Mouse (Mus musculus): Measurements from ENCODE around the gene Hmga1b. TPM values are rescaled to one million over a fixed set of nuclear protein-coding genes. Genes with fewer than 3 reads are reported as not detected.
A peak's percentile ranks its signal among the peaks of the same experiment; 100 is the strongest.
"Not testable (repeated sequence)": the region's sequence is repeated elsewhere in the genome, so short reads cannot be mapped to it uniquely, and the experiment has no call there.

The Hmga1b gene
- polyA plus RNA-seq, 1 experiment from 2014 or later = 5.8 TPM

DNA sequence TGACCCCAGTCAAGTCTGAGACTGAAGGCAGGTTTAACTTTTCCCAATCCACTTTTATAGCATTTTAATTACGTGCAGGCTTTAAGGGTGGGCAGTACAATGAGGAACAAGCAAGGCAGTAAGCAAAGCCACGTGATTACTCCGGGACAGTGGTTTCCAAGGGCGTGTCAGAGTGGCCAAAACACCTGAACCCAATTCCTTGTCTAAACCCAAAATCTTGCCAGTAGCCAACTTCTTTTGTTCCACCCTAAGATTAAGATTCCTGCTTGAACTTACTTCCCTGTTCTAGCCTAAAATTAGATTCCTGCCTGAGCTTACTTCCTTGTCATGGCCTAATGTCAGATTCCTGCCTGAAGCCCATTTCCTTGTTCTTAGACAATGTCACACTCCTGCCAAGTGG, 14.6 kb upstream of the Hmga1b start:
- H3K36me3 ChIP-seq (ENCODE audit: control insufficient read depth, insufficient read depth, low read length) = no peaks in the 10 kb centered on the region

GRCm38 (mm10) chr11:120749430-120749829, 13.2 kb upstream of the Hmga1b start:
- H3K9me3 ChIP-seq (replicated peaks; ENCODE audit: control insufficient read depth, low read length) = no peaks in the 10 kb centered on the region

More for the DNA sequence above, 14.6 kb upstream of the Hmga1b start:
- Histone ChIP-seq H3K9me3 (replicated peaks; ENCODE audit: control insufficient read depth, low read length) (no peaks in the 10 kb centered on the region), H3K4me1 (ENCODE audit: control insufficient read depth, insufficient read depth, low read length) (no peaks in the 10 kb centered on the region), H3K27me3 (ENCODE audit: control insufficient read depth, insufficient read depth, low read length) (no peaks in the 10 kb centered on the region), H3K4me3 (ENCODE audit: low read depth, low read length) (no peak overlapping the region), H3K27ac (ENCODE audit: low read depth, low read length) (no peak overlapping the region), H3K4me2 (no peak overlapping the region), H3K9ac (ENCODE audit: low read depth, low read length) (no peak overlapping the region)
- 74% methylated on average over 4 of the region's 4 CpGs for WGBS (ENCODE audit: insufficient replicate concordance)
- no peak for ATAC-seq (replicated peaks; ENCODE audit: insufficient number of reproducible peaks, low FRiP score, low TSS enrichment)

DNA sequence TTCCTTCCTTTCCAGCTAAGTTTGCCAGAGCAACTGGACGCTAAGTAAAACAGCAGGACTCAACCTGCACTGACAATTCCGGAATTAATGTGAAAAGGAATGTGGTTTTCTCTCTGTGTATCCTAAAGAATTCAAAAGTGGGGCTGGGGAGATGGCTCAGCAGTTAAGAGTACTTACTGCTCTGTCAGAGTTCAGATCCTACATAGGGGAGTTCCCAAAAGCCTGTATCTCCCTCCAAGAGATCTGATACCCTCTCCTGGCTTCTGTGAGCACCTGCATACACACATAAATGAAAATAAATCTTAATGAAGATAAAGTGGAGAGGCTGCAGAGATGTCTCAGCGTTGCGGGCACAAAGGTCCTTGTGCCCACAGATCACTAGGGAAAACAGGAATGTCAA, 11.0 kb upstream of the Hmga1b start:
- Histone ChIP-seq H3K9me3 (replicated peaks; ENCODE audit: control insufficient read depth, low read length) (no peaks in the 10 kb centered on the region), H3K4me1 (ENCODE audit: control insufficient read depth, insufficient read depth, low read length) (no peaks in the 10 kb centered on the region), H3K9ac (ENCODE audit: low read depth, low read length) (no peak overlapping the region), H3K4me2 (no peak overlapping the region), H3K27ac (ENCODE audit: low read depth, low read length) (no peak overlapping the region), H3K4me3 (ENCODE audit: low read depth, low read length) (no peak overlapping the region), H3K36me3 (ENCODE audit: control insufficient read depth, insufficient read depth, low read length) (no peaks in the 10 kb centered on the region), H3K27me3 (ENCODE audit: control insufficient read depth, insufficient read depth, low read length) (no peaks in the 10 kb centered on the region)
- no peak for ATAC-seq (replicated peaks; ENCODE audit: insufficient number of reproducible peaks, low FRiP score, low TSS enrichment)
- 66% methylated on average over 4 of the region's 4 CpGs for WGBS (ENCODE audit: insufficient replicate concordance)

More at GRCm38 (mm10) chr11:120749430-120749829, 13.2 kb upstream of the Hmga1b start:
- no peaks in the 10 kb centered on the region for H3K36me3 ChIP-seq (ENCODE audit: control insufficient read depth, insufficient read depth, low read length)
- H3K4me3 ChIP-seq (ENCODE audit: low read depth, low read length) = no peak overlapping the region
- no peak overlapping the region for H3K4me2 ChIP-seq
- H3K27ac ChIP-seq (ENCODE audit: low read depth, low read length) = no peak overlapping the region
- 52% methylated on average over 8 of the region's 8 CpGs for WGBS (ENCODE audit: insufficient replicate concordance)
- H3K4me1 ChIP-seq (ENCODE audit: control insufficient read depth, insufficient read depth, low read length) = no peaks in the 10 kb centered on the region
- no peak for ATAC-seq (replicated peaks; ENCODE audit: insufficient number of reproducible peaks, low FRiP score, low TSS enrichment)
- H3K27me3 ChIP-seq (ENCODE audit: control insufficient read depth, insufficient read depth, low read length) = no peaks in the 10 kb centered on the region
- no peak overlapping the region for H3K9ac ChIP-seq (ENCODE audit: low read depth, low read length)

GRCm38 (mm10) chr11:120760236-120760635, 2.4 kb upstream of the Hmga1b start:
- Histone ChIP-seq H3K4me3 (ENCODE audit: low read depth, low read length) (no peak overlapping the region), H3K27me3 (ENCODE audit: control insufficient read depth, insufficient read depth, low read length) (peaks cover 16% of the 10 kb centered on the region), H3K9ac (ENCODE audit: low read depth, low read length) (no peak overlapping the region), H3K36me3 (ENCODE audit: control insufficient read depth, insufficient read depth, low read length) (no peaks in the 10 kb centered on the region), H3K27ac (ENCODE audit: low read depth, low read length) (no peak overlapping the region), H3K4me1 (ENCODE audit: control insufficient read depth, insufficient read depth, low read length) (peaks cover 6% of the 10 kb centered on the region), H3K9me3 (replicated peaks; ENCODE audit: control insufficient read depth, low read length) (peaks cover 12% of the 10 kb centered on the region), H3K4me2 (no peak overlapping the region)
- ATAC-seq (replicated peaks; ENCODE audit: insufficient number of reproducible peaks, low FRiP score, low TSS enrichment) = no peak
- WGBS (ENCODE audit: insufficient replicate concordance) = 86% methylated on average over 9 of the region's 9 CpGs

GRCm38 (mm10) chr11:120761811-120762671, 553 bp upstream of the Hmga1b start:
- no peak overlapping the region for H3K4me3 ChIP-seq (ENCODE audit: low read depth, low read length)

DNA sequence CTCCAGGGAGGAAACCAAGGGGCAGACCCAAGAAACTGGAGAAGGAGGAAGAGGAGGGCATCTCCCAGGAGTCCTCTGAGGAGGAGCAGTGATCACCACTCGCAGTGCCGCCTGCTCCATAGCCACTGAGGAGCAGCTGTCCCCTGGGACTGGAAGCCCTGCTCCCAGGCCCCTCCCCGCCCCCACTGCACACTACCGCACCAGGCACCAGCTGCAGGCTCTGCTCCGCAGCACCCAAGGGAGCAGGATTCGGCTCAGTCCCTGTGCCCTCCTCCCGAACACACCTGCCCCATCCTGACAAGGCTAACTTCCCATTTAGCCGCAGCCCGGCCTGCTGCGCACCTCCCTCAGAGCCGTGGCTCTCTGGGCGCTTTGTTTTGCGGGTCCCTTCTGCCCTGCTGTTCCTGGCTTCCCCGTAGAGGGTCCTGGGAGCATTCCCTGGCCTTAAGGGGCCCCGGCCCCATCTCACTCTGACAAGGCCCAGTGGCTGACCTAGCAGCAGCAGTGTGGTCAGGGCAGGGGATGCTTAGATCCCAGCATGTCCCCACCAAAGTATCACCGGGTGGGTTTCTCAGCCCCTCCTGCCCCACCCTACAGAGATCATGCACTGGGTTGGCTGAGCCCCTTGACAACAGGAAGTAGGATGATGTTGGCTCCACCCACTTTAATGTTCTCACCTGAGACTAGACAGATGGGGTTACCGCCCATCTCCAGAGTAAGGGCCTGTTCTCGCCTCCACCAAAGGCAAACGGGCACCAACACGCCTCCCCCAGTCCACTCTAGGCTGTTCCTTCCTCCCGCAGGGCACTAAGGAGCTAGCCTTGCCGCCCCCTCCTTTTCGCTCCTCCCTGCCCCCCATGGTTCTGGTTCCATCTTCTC, 766 bp downstream of the Hmga1b start:
- WGBS (ENCODE audit: insufficient replicate concordance) = 0% methylated on average over 3 of the region's 23 CpGs
- H3K36me3 ChIP-seq (ENCODE audit: control insufficient read depth, insufficient read depth, low read length); H3K4me1 ChIP-seq (ENCODE audit: control insufficient read depth, insufficient read depth, low read length); H3K4me3 ChIP-seq (ENCODE audit: low read depth, low read length); H3K27ac ChIP-seq (ENCODE audit: low read depth, low read length); H3K9me3 ChIP-seq (replicated peaks; ENCODE audit: control insufficient read depth, low read length); H3K9ac ChIP-seq (ENCODE audit: low read depth, low read length); ATAC-seq (replicated peaks; ENCODE audit: insufficient number of reproducible peaks, low FRiP score, low TSS enrichment): not testable (repeated sequence)
- Histone ChIP-seq H3K27me3 (ENCODE audit: control insufficient read depth, insufficient read depth, low read length) (peaks cover 25% of the 10 kb centered on the region), H3K4me2 (peak overlapping the region; percentile 49)

More at GRCm38 (mm10) chr11:120761811-120762671, 553 bp upstream of the Hmga1b start:
- 57% methylated on average over 14 of the region's 14 CpGs for WGBS (ENCODE audit: insufficient replicate concordance)
- no peaks in the 10 kb centered on the region for H3K36me3 ChIP-seq (ENCODE audit: control insufficient read depth, insufficient read depth, low read length)
- H3K27me3 ChIP-seq (ENCODE audit: control insufficient read depth, insufficient read depth, low read length) = peaks cover 25% of the 10 kb centered on the region
- H3K4me1 ChIP-seq (ENCODE audit: control insufficient read depth, insufficient read depth, low read length) = peaks cover 6% of the 10 kb centered on the region
- no peak overlapping the region for H3K9ac ChIP-seq (ENCODE audit: low read depth, low read length)
- no peak overlapping the region for H3K27ac ChIP-seq (ENCODE audit: low read depth, low read length)
- no peak for ATAC-seq (replicated peaks; ENCODE audit: insufficient number of reproducible peaks, low FRiP score, low TSS enrichment)
- peaks cover 12% of the 10 kb centered on the region for H3K9me3 ChIP-seq (replicated peaks; ENCODE audit: control insufficient read depth, low read length)
- peak overlapping the region; percentile 49 for H3K4me2 ChIP-seq

GRCm38 (mm10) chr11:120767023-120767422, 4.4 kb downstream of the Hmga1b start:
- not testable (repeated sequence) for H3K9me3 ChIP-seq (replicated peaks; ENCODE audit: control insufficient read depth, low read length); H3K4me1 ChIP-seq (ENCODE audit: control insufficient read depth, insufficient read depth, low read length); H3K36me3 ChIP-seq (ENCODE audit: control insufficient read depth, insufficient read depth, low read length); ATAC-seq (replicated peaks; ENCODE audit: insufficient number of reproducible peaks, low FRiP score, low TSS enrichment); H3K27ac ChIP-seq (ENCODE audit: low read depth, low read length); H3K4me3 ChIP-seq (ENCODE audit: low read depth, low read length); H3K9ac ChIP-seq (ENCODE audit: low read depth, low read length); H3K4me2 ChIP-seq
- H3K27me3 ChIP-seq (ENCODE audit: control insufficient read depth, insufficient read depth, low read length) = peaks cover 21% of the 10 kb centered on the region
- WGBS (ENCODE audit: insufficient replicate concordance) = 68% methylated on average over 4 of the region's 7 CpGs

DNA sequence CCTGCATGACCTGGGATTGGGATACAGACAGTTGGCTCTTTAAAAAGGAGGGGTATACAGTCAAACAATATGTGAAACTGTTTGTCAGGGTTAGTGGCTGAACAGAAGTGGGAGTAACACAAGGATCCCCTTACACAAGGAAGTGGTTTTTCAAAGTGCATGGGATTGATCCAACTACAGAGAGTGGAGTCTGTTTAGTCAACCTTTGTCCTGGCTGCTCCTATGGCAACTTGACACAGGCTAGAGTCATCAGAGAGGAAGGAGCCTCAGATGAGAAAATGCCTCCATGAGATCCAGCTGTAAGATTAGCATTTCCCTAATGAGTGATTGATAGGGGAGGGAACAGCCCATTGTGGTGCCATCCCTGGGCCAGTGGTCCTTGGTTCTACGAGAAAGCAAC, 5.6 kb downstream of the Hmga1b start:
- no peak for ATAC-seq (replicated peaks; ENCODE audit: insufficient number of reproducible peaks, low FRiP score, low TSS enrichment)
- no peak overlapping the region for H3K4me2 ChIP-seq
- no peak overlapping the region for H3K4me3 ChIP-seq (ENCODE audit: low read depth, low read length)
- no peak overlapping the region for H3K27ac ChIP-seq (ENCODE audit: low read depth, low read length)
- no peaks in the 10 kb centered on the region for H3K4me1 ChIP-seq (ENCODE audit: control insufficient read depth, insufficient read depth, low read length)
- H3K9ac ChIP-seq (ENCODE audit: low read depth, low read length) = no peak overlapping the region
- H3K9me3 ChIP-seq (replicated peaks; ENCODE audit: control insufficient read depth, low read length) = no peaks in the 10 kb centered on the region
- WGBS (ENCODE audit: insufficient replicate concordance) = 52% methylated on average over 1 of the region's 1 CpGs
- peaks cover 15% of the 10 kb centered on the region for H3K27me3 ChIP-seq (ENCODE audit: control insufficient read depth, insufficient read depth, low read length)
- no peaks in the 10 kb centered on the region for H3K36me3 ChIP-seq (ENCODE audit: control insufficient read depth, insufficient read depth, low read length)
